Comparison of ENCODE assay signal across 9 mouse cellular contexts in genomic region chr2:168765696-168766537, GRCm38 (mm10). TPM values are rescaled to one million over a fixed set of nuclear protein-coding genes. Genes with fewer than 3 reads are reported as not detected.
DNase-seq lines count a peak whose midpoint lies in the region; ATAC-seq lines count a peak whose summit lies in the region.
"Had no signal": no experiment of that assay in that cellular context is flagged by ENCODE, and none has a peak within 500 bp of the region (broad histone marks: within the 10 kb centered on the region; RNA-seq: fewer than 3 reads in every experiment).

No protein-coding gene starts in this region.

- H3K4me2 ChIP-seq in embryonic facial prominence, embryonic 14.5 days (ENCODE audit: low read depth, low read length), result peak overlapping the region; percentile 97
- peak overlapping the region; percentile 95 for H3K4me2 ChIP-seq in hindbrain, embryonic 11.5 days (replicated peaks; ENCODE audit: low read depth, low read length)
- peak overlapping the region; percentile 93 for H3K4me2 ChIP-seq in midbrain, embryonic 13.5 days (replicated peaks)

- WGBS in embryonic facial prominence, embryonic 14.5 days, result 1% methylated on average over 61 of the region's 65 CpGs
- WGBS in hindbrain, embryonic 11.5 days, result under 1% methylated on average over 65 of the region's 65 CpGs
- under 1% methylated on average over 64 of the region's 65 CpGs for WGBS in midbrain, embryonic 13.5 days

- H3K27ac ChIP-seq in embryonic facial prominence, embryonic 14.5 days (replicated peaks; ENCODE audit: low read depth, low read length), result no peak overlapping the region
- H3K27ac ChIP-seq in hindbrain, embryonic 11.5 days (ENCODE audit: low read depth, low read length), result peak overlapping the region; percentile 84
- peak overlapping the region; percentile 67 for H3K27ac ChIP-seq in midbrain, embryonic 13.5 days

- H3K4me3 ChIP-seq in embryonic facial prominence, embryonic 14.5 days (ENCODE audit: low read depth, low read length), result peak overlapping the region; percentile 56
- peak overlapping the region; percentile 64 for H3K4me3 ChIP-seq in hindbrain, embryonic 11.5 days (ENCODE audit: low read depth, low read length)
- H3K4me3 ChIP-seq in midbrain, embryonic 13.5 days (replicated peaks), result peak overlapping the region; percentile 52
- H3K4me3 ChIP-seq: megakaryocyte, embryonic 14.5 days had no signal

- H3K9me3 ChIP-seq in embryonic facial prominence, embryonic 14.5 days (ENCODE audit: control insufficient read depth, low read length), result no peaks in the 10 kb centered on the region
- no peaks in the 10 kb centered on the region for H3K9me3 ChIP-seq in hindbrain, embryonic 11.5 days (ENCODE audit: control insufficient read depth, low read length)
- no peaks in the 10 kb centered on the region for H3K9me3 ChIP-seq in midbrain, embryonic 13.5 days
- H3K9me3 ChIP-seq: megakaryocyte, embryonic 14.5 days had no signal

- H3K36me3 ChIP-seq in embryonic facial prominence, embryonic 14.5 days (ENCODE audit: control insufficient read depth, insufficient read depth, low read length), result no peaks in the 10 kb centered on the region
- no peaks in the 10 kb centered on the region for H3K36me3 ChIP-seq in hindbrain, embryonic 11.5 days (ENCODE audit: control insufficient read depth, insufficient read depth, low read length)
- H3K36me3 ChIP-seq in midbrain, embryonic 13.5 days, result no peaks in the 10 kb centered on the region

- peaks cover 14% of the 10 kb centered on the region for H3K4me1 ChIP-seq in embryonic facial prominence, embryonic 14.5 days (ENCODE audit: control insufficient read depth, insufficient read depth, low read length)
- H3K4me1 ChIP-seq in hindbrain, embryonic 11.5 days (replicated peaks; ENCODE audit: control insufficient read depth, insufficient read depth, low read length), result peaks cover 9% of the 10 kb centered on the region; the same call in 1 of the 2 replicates
- peaks cover 60% of the 10 kb centered on the region for H3K4me1 ChIP-seq in midbrain, embryonic 13.5 days (replicated peaks)
- H3K4me1 ChIP-seq: megakaryocyte, embryonic 14.5 days had no signal

- intact Hi-C loops in gastrocnemius, postnatal 36 days (cut with DNase I), result loop anchor here (5.0 kb wide), 2 partner anchors 101 to 116 kb away; no protein-coding TSS in a partner anchor

- peak; percentile 37 for DNase-seq in gastrocnemius, adult 18-20 months (ENCODE audit: low spot score)
- DNase-seq in gastrocnemius, postnatal 36 days, result no peak
- no peak for DNase-seq in embryonic facial prominence, embryonic 14.5 days (ENCODE audit: low spot score)
- peak; percentile 71 for DNase-seq in hindbrain, embryonic 11.5 days (ENCODE audit: low spot score)
- no peak for DNase-seq in cerebellum, postnatal 25 days
- DNase-seq in left cerebral cortex, adult 9 months (ENCODE audit: low spot score in 2 of 2), result no peak

- H3K27me3 ChIP-seq in embryonic facial prominence, embryonic 14.5 days (replicated peaks; ENCODE audit: control insufficient read depth, insufficient read depth, low read length), result peaks cover 76% of the 10 kb centered on the region
- H3K27me3 ChIP-seq in hindbrain, embryonic 11.5 days (ENCODE audit: control insufficient read depth, insufficient read depth, low read length), result peaks cover 6% of the 10 kb centered on the region; the same call in 1 of the 2 replicates
- peaks cover 37% of the 10 kb centered on the region for H3K27me3 ChIP-seq in midbrain, embryonic 13.5 days

- H3K9ac ChIP-seq in embryonic facial prominence, embryonic 14.5 days (ENCODE audit: low read depth, low read length), result peak overlapping the region; percentile 63
- peak overlapping the region; percentile 73 for H3K9ac ChIP-seq in hindbrain, embryonic 11.5 days (ENCODE audit: low read depth, low read length)
- H3K9ac ChIP-seq in midbrain, embryonic 13.5 days (replicated peaks), result peak overlapping the region; percentile 77

- ATAC-seq in embryonic facial prominence, embryonic 14.5 days (ENCODE audit: low read depth), result no peak
- ATAC-seq in hindbrain, embryonic 11.5 days (ENCODE audit: low FRiP score), result peak; percentile 26; the same call in 1 of the 2 replicates
- peak; percentile 16; the same call in 1 of the 2 replicates for ATAC-seq in midbrain, embryonic 13.5 days
- ATAC-seq in granulocyte monocyte progenitor cell, adult 5-6 weeks (replicated peaks; ENCODE audit: poor library complexity, severe bottlenecking), result no peak

RNA-seq across cellular contexts. Expression of gene Sall4, which starts 1.8 kb away (rescaled TPM):
- total RNA-seq in gastrocnemius, adult 18-20 months (2021), result 1 to 10 TPM; 2.4 to 3.0 TPM
- total RNA-seq in gastrocnemius, postnatal 36 days (2021), result 1 to 10 TPM; 1.7 to 2.1 TPM
- 0.35 and 0.42 TPM in 2 replicates for polyA plus RNA-seq in embryonic facial prominence, embryonic 14.5 days (2014; fragmentation: Nextera tagmentation; extraction: Ambion mirVana)
- 7.1 and 7.3 TPM in 2 replicates for polyA plus RNA-seq in hindbrain, embryonic 11.5 days (2014; fragmentation: Nextera tagmentation; extraction: Ambion mirVana)
- polyA plus RNA-seq in midbrain, embryonic 13.5 days (2015; fragmentation: Nextera tagmentation; extraction: Ambion mirVana), result 2.2 and 5.5 TPM in 2 replicates
- not detected in 2 replicates for total RNA-seq in granulocyte monocyte progenitor cell, adult 5-6 weeks (2014; fragmentation: Nextera tagmentation)
- not detected in 2 replicates for total RNA-seq in granulocyte monocyte progenitor cell, adult 5-6 weeks (2017)

RNA-seq across cellular contexts. Expression of gene Atp9a, which starts 23.7 kb away (rescaled TPM):
- 10 to 100 TPM; 30.4 to 32.3 TPM for total RNA-seq in gastrocnemius, adult 18-20 months (2021)
- 10 to 100 TPM; 12.7 to 14.7 TPM for total RNA-seq in gastrocnemius, postnatal 36 days (2021)
- polyA plus RNA-seq in embryonic facial prominence, embryonic 14.5 days (2014; fragmentation: Nextera tagmentation; extraction: Ambion mirVana), result 28.7 and 29.1 TPM in 2 replicates
- 12.8 and 14.6 TPM in 2 replicates for polyA plus RNA-seq in hindbrain, embryonic 11.5 days (2014; fragmentation: Nextera tagmentation; extraction: Ambion mirVana)
- 61.1 and 63.6 TPM in 2 replicates for polyA plus RNA-seq in midbrain, embryonic 13.5 days (2015; fragmentation: Nextera tagmentation; extraction: Ambion mirVana)
- total RNA-seq in granulocyte monocyte progenitor cell, adult 5-6 weeks (2014; fragmentation: Nextera tagmentation), result 0.62 TPM in 1 of 2 replicates, not detected in the other
- total RNA-seq in granulocyte monocyte progenitor cell, adult 5-6 weeks (2017), result 0.56 and 0.82 TPM in 2 replicates

Comparison
In these comparisons a context has a peak if more than half of its experiments do, and no peak if none do; other contexts are left out.
1. DNase-seq: peak in gastrocnemius, adult 18-20 months (single experiment) and hindbrain, embryonic 11.5 days (single experiment); none in gastrocnemius, postnatal 36 days (0 of 2), embryonic facial prominence, embryonic 14.5 days (single experiment), cerebellum, postnatal 25 days (0 of 2) and left cerebral cortex, adult 9 months (0 of 2).
2. ATAC-seq: peak in hindbrain, embryonic 11.5 days (single experiment) and midbrain, embryonic 13.5 days (single experiment); none in embryonic facial prominence, embryonic 14.5 days (single experiment) and granulocyte monocyte progenitor cell, adult 5-6 weeks (single experiment).
3. RNA of gene Atp9a, which starts 23.7 kb away (total RNA-seq): 30.4 to 32.3 TPM in gastrocnemius, adult 18-20 months and 12.7 to 14.7 TPM in gastrocnemius, postnatal 36 days; 0.56 to 0.82 TPM in granulocyte monocyte progenitor cell, adult 5-6 weeks; every median in the first group is over 4 times any median in the second.
4. Peak in every context shown above with its lines, with median percentiles within 50 percentile points of each other: H3K4me2 ChIP-seq, H3K4me3 ChIP-seq and H3K9ac ChIP-seq.